Mouse (Mus musculus): ENCODE measurements at regions not wholly inside any gene's neighbourhood (a gene's known extent, or its start where the extent isn't known, plus 50 kb on each side); places are given as distances from the start of the nearest gene placed in this dataset.

- Histone ChIP-seq H3K27ac (ENCODE audit: control insufficient read depth, insufficient read depth, low read depth, low read length) (no peak overlapping the region), H3K4me3 (ENCODE audit: control insufficient read depth, low read depth, low read length) (no peak overlapping the region), H3K27me3 (ENCODE audit: control insufficient read depth, insufficient read depth, low read length) (no peaks in the 10 kb centered on the region), H3K4me1 (ENCODE audit: control insufficient read depth, insufficient read depth, low read length) (no peaks in the 10 kb centered on the region), H3K36me3 (ENCODE audit: control insufficient read depth, insufficient read depth, low read length) (no peaks in the 10 kb centered on the region)
- TF ChIP-seq POLR2A (IDR thresholded peaks at IDR 0.05; ENCODE audit: control insufficient read depth, low read depth, low read length): no peak
- TF ChIP-seq CTCF (IDR thresholded peaks at IDR 0.05; ENCODE audit: control insufficient read depth, insufficient read depth, insufficient replicate concordance, low read depth, low read length): no peak
Observed at GRCm38 (mm10) chr7:70219310-70219709, 147.2 kb downstream of the Nr2f2 start.

GRCm38 (mm10) chr7:70217137-70217536 is 149.4 kb downstream of the Nr2f2 start:
- H3K27me3 ChIP-seq (ENCODE audit: control insufficient read depth, insufficient read depth, low read length): no peaks in the 10 kb centered on the region
- no peak for TF ChIP-seq POLR2A (IDR thresholded peaks at IDR 0.05; ENCODE audit: control insufficient read depth, low read depth, low read length)
- TF ChIP-seq CTCF (IDR thresholded peaks at IDR 0.05; ENCODE audit: control insufficient read depth, insufficient read depth, insufficient replicate concordance, low read depth, low read length): no peak
- no peaks in the 10 kb centered on the region for H3K4me1 ChIP-seq (ENCODE audit: control insufficient read depth, insufficient read depth, low read length)
- no peak overlapping the region for H3K4me3 ChIP-seq (ENCODE audit: control insufficient read depth, low read depth, low read length)
- no peak overlapping the region for H3K27ac ChIP-seq (ENCODE audit: control insufficient read depth, insufficient read depth, low read depth, low read length)
- no peaks in the 10 kb centered on the region for H3K36me3 ChIP-seq (ENCODE audit: control insufficient read depth, insufficient read depth, low read length)

GRCm38 (mm10) chr7:70213970-70214520 is 152.5 kb downstream of the Nr2f2 start:
- TF ChIP-seq POLR2A (IDR thresholded peaks at IDR 0.05; ENCODE audit: control insufficient read depth, low read depth, low read length) (no peak), CTCF (IDR thresholded peaks at IDR 0.05; ENCODE audit: control insufficient read depth, insufficient read depth, insufficient replicate concordance, low read depth, low read length) (no peak)
- Histone ChIP-seq H3K27ac (ENCODE audit: control insufficient read depth, insufficient read depth, low read depth, low read length) (no peak overlapping the region), H3K27me3 (ENCODE audit: control insufficient read depth, insufficient read depth, low read length) (no peaks in the 10 kb centered on the region), H3K36me3 (ENCODE audit: control insufficient read depth, insufficient read depth, low read length) (no peaks in the 10 kb centered on the region), H3K4me1 (ENCODE audit: control insufficient read depth, insufficient read depth, low read length) (no peaks in the 10 kb centered on the region), H3K4me3 (ENCODE audit: control insufficient read depth, low read depth, low read length) (no peak overlapping the region)

- no peaks in the 10 kb centered on the region; the same call in 1 of the 2 replicates for H3K4me1 ChIP-seq (ENCODE audit: control insufficient read depth, insufficient read depth, low read length)
- no peak overlapping the region for H3K27ac ChIP-seq (ENCODE audit: control insufficient read depth, insufficient read depth, low read depth, low read length)
- H3K36me3 ChIP-seq (ENCODE audit: control insufficient read depth, insufficient read depth, low read length): no peaks in the 10 kb centered on the region
- H3K27me3 ChIP-seq (ENCODE audit: control insufficient read depth, insufficient read depth, low read length): no peaks in the 10 kb centered on the region
- TF ChIP-seq CTCF (IDR thresholded peaks at IDR 0.05; ENCODE audit: control insufficient read depth, insufficient read depth, insufficient replicate concordance, low read depth, low read length) (no peak), POLR2A (IDR thresholded peaks at IDR 0.05; ENCODE audit: control insufficient read depth, low read depth, low read length) (no peak)
- no peak overlapping the region for H3K4me3 ChIP-seq (ENCODE audit: control insufficient read depth, low read depth, low read length)
Observed at GRCm38 (mm10) chr7:70205900-70206299, 160.6 kb downstream of the Nr2f2 start.

GRCm38 (mm10) chr7:70200188-70200587 is 166.3 kb downstream of the Nr2f2 start:
- Histone ChIP-seq H3K27ac (ENCODE audit: control insufficient read depth, insufficient read depth, low read depth, low read length) (no peak overlapping the region), H3K27me3 (ENCODE audit: control insufficient read depth, insufficient read depth, low read length) (no peaks in the 10 kb centered on the region), H3K4me3 (ENCODE audit: control insufficient read depth, low read depth, low read length) (no peak overlapping the region), H3K36me3 (ENCODE audit: control insufficient read depth, insufficient read depth, low read length) (no peaks in the 10 kb centered on the region), H3K4me1 (ENCODE audit: control insufficient read depth, insufficient read depth, low read length) (no peaks in the 10 kb centered on the region)
- TF ChIP-seq POLR2A (IDR thresholded peaks at IDR 0.05; ENCODE audit: control insufficient read depth, low read depth, low read length) (no peak), CTCF (IDR thresholded peaks at IDR 0.05; ENCODE audit: control insufficient read depth, insufficient read depth, insufficient replicate concordance, low read depth, low read length) (no peak)

GRCm38 (mm10) chr7:70178956-70179355 is 187.6 kb downstream of the Nr2f2 start:
- H3K36me3 ChIP-seq (ENCODE audit: control insufficient read depth, insufficient read depth, low read length): no peaks in the 10 kb centered on the region
- no peaks in the 10 kb centered on the region for H3K27me3 ChIP-seq (ENCODE audit: control insufficient read depth, insufficient read depth, low read length)
- TF ChIP-seq CTCF (IDR thresholded peaks at IDR 0.05; ENCODE audit: control insufficient read depth, insufficient read depth, insufficient replicate concordance, low read depth, low read length): no peak
- TF ChIP-seq POLR2A (IDR thresholded peaks at IDR 0.05; ENCODE audit: control insufficient read depth, low read depth, low read length): no peak
- no peak overlapping the region for H3K4me3 ChIP-seq (ENCODE audit: control insufficient read depth, low read depth, low read length)
- H3K27ac ChIP-seq (ENCODE audit: control insufficient read depth, insufficient read depth, low read depth, low read length): no peak overlapping the region
- H3K4me1 ChIP-seq (ENCODE audit: control insufficient read depth, insufficient read depth, low read length): no peaks in the 10 kb centered on the region; the same call in 1 of the 2 replicates

- Histone ChIP-seq H3K4me1 (ENCODE audit: control insufficient read depth, insufficient read depth, low read length) (no peaks in the 10 kb centered on the region; the same call in 1 of the 2 replicates), H3K27me3 (ENCODE audit: control insufficient read depth, insufficient read depth, low read length) (no peaks in the 10 kb centered on the region), H3K27ac (ENCODE audit: control insufficient read depth, insufficient read depth, low read depth, low read length) (no peak overlapping the region), H3K36me3 (ENCODE audit: control insufficient read depth, insufficient read depth, low read length) (no peaks in the 10 kb centered on the region), H3K4me3 (ENCODE audit: control insufficient read depth, low read depth, low read length) (no peak overlapping the region)
- TF ChIP-seq POLR2A (IDR thresholded peaks at IDR 0.05; ENCODE audit: control insufficient read depth, low read depth, low read length): no peak
- no peak for TF ChIP-seq CTCF (IDR thresholded peaks at IDR 0.05; ENCODE audit: control insufficient read depth, insufficient read depth, insufficient replicate concordance, low read depth, low read length)
Observed at GRCm38 (mm10) chr7:70178006-70178405, 188.5 kb downstream of the Nr2f2 start.
